Mouse (Mus musculus) hindbrain, postnatal 0 days (tissue): Measurements from ENCODE around the gene Ntm. TPM values are rescaled to one million over a fixed set of nuclear protein-coding genes. Genes with fewer than 3 reads are reported as not detected.

Experiments
- ATAC-seq: fragments of 200-750 bp; cut with Nextera tagmentation; 2 replicates; pipeline ENCODE4 v1.8.0; 2017; ENCODE audit warnings: mild to moderate bottlenecking, moderate TSS enrichment, moderate library complexity
- DNase-seq: peaks from one replicate; pipeline ENCODE4 v3.0.0-alpha.2; 2015; ENCODE audit warnings: low spot score
- H3K27ac ChIP-seq: fragments of 300-500 bp; sonication (generic); 2 replicates; pipeline ENCODE4 v1.5.1; 2014; ENCODE audit warnings: mild to moderate bottlenecking
- H3K27me3 ChIP-seq: fragments of 300-500 bp; sonication (generic); 2 replicates; pipeline ENCODE4 v1.6.1; 2014; ENCODE audit warnings: low read length, mixed read lengths; ENCODE audit not compliant: insufficient read depth
- H3K36me3 ChIP-seq: fragments of 300-500 bp; sonication (generic); 2 replicates; pipeline ENCODE4 v1.6.1; 2014; ENCODE audit warnings: low read length, mixed read lengths; ENCODE audit not compliant: insufficient read depth
- H3K4me1 ChIP-seq: fragments of 300-500 bp; sonication (generic); 2 replicates; pipeline ENCODE4 v1.6.1; 2014; ENCODE audit warnings: antibody characterized with exemption, low read length, mixed read lengths; ENCODE audit not compliant: insufficient read depth
- H3K4me2 ChIP-seq: fragments of 300-500 bp; sonication (generic); 2 replicates; pipeline ENCODE4 v1.6.1; 2014; ENCODE audit warnings: low read depth, mild to moderate bottlenecking, low read length, moderate library complexity, mixed read lengths
- H3K4me3 ChIP-seq: fragments of 300-500 bp; sonication (generic); 2 replicates; pipeline ENCODE4 v1.5.1; 2014; ENCODE audit warnings: low read length
- H3K9ac ChIP-seq: fragments of 300-500 bp; sonication (generic); replicated peaks from 2 replicates; pipeline ENCODE4 v1.6.1; 2014; ENCODE audit warnings: mild to moderate bottlenecking, low read length, moderate library complexity, mixed read lengths
- H3K9me3 ChIP-seq: fragments of 300-500 bp; sonication (generic); 2 replicates; pipeline ENCODE4 v1.6.1; 2016; ENCODE audit warnings: low read length, mixed read lengths
- CTCF ChIP-seq: IDR thresholded peaks from 2 replicates; pipeline ENCODE4 v1.5.1; 2016; ENCODE audit warnings: antibody characterized with exemption, control low read depth, low read depth
- WGBS: fragments of 180-500 bp; shearing (Covaris S2); extraction: QIAGEN DNeasy Blood & Tissue Kit; methylation state at CpG from one replicate; pipeline ENCODE4 v1.1.7; 2014; 5-methylcytosine and 5-hydroxymethylcytosine counted together
- polyA plus RNA-seq: library from polyadenylated mRNA; unstranded; fragments of >200 nt; fragmentation: Nextera tagmentation; extraction: Ambion mirVana; gene quantifications from 2 replicates; pipeline ENCODE4 v1.2.1, GENCODE M21; 2015
- total RNA-seq: library from RNA; depleted of rRNA; stranded (reverse); fragments of >200 nt; gene quantifications from 2 replicates; pipeline ENCODE4 v1.2.3, GENCODE M21; 2014

The Ntm gene
- total and polyA plus RNA-seq, 2 experiments from 2014 or later = 208 to 268 TPM

GRCm38 (mm10) chr9:29892792-29893191 is 70.1 kb downstream of the Ntm start:
- ATAC-seq = no peak
- no peak for DNase-seq
- no peak overlapping the region for H3K9ac ChIP-seq
- WGBS = 78% methylated on average over 5 of the region's 5 CpGs
- H3K4me3 ChIP-seq = no peak overlapping the region
- no peak overlapping the region for H3K27ac ChIP-seq
- no peaks in the 10 kb centered on the region for H3K27me3 ChIP-seq
- no peaks in the 10 kb centered on the region for H3K36me3 ChIP-seq
- TF ChIP-seq CTCF = no peak
- no peak overlapping the region for H3K4me2 ChIP-seq
- H3K9me3 ChIP-seq = no peaks in the 10 kb centered on the region; the same call in 1 of the 2 replicates
- peaks cover 5% of the 10 kb centered on the region for H3K4me1 ChIP-seq

- ATAC-seq (no peak), DNase-seq (no peak)
- H3K4me2 ChIP-seq = no peak overlapping the region
- 94% methylated on average over 3 of the region's 3 CpGs for WGBS
- H3K9me3 ChIP-seq = no peaks in the 10 kb centered on the region
- H3K27me3 ChIP-seq = no peaks in the 10 kb centered on the region
- TF ChIP-seq CTCF = no peak
- H3K4me1 ChIP-seq = no peaks in the 10 kb centered on the region
- H3K36me3 ChIP-seq = no peaks in the 10 kb centered on the region
- no peak overlapping the region for H3K9ac ChIP-seq
- H3K27ac ChIP-seq = no peak overlapping the region
- no peak overlapping the region for H3K4me3 ChIP-seq
Observed at GRCm38 (mm10) chr9:29888712-29889111, 74.2 kb downstream of the Ntm start.

DNA sequence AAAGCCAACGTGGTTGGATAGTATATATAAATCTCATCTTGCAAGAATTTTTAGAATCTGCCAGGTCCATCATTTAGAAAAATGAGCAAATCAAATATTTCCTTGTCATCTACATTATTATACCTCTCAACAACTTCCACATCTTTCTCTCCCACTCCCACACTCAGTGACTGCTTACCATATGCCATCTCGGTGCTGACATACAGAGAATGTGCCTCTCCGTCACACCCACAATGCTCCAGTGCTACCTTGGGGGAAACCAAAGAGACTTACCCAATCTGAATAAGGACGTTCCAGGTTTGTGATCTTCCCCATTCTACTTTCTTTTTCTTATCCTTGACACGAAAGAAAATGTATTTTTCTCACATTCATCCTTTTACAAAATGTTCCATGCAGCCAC is 75.0 kb downstream of the Ntm start:
- no peaks in the 10 kb centered on the region for H3K9me3 ChIP-seq
- no peak overlapping the region for H3K4me2 ChIP-seq
- H3K4me3 ChIP-seq = no peak overlapping the region
- no peak overlapping the region for H3K27ac ChIP-seq
- H3K4me1 ChIP-seq = no peaks in the 10 kb centered on the region
- no peaks in the 10 kb centered on the region for H3K27me3 ChIP-seq
- H3K9ac ChIP-seq = no peak overlapping the region
- no peak for ATAC-seq
- no peak for TF ChIP-seq CTCF
- DNase-seq = no peak
- WGBS = 84% methylated on average over 5 of the region's 5 CpGs
- H3K36me3 ChIP-seq = no peaks in the 10 kb centered on the region

DNA sequence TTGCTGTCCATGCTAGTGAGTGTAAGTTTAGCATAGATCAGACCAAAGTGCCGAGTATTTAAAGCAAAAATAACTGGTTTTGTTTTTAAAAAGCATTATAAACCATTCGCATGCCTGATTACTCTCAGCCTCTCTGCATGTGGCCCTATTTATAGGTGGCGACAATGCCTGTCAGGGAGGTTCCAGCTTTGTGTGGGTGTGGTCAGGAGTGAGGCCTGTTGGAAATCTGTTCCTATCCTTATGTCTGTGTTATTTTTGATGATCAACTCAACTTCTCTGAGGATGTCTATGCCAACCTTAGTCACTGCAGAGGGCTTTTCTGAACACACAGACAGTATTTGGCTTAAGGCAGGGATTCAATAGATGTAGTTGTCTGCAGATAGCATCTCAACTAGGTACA is 78.9 kb downstream of the Ntm start:
- H3K27me3 ChIP-seq = no peaks in the 10 kb centered on the region
- H3K27ac ChIP-seq = no peak overlapping the region
- no peak overlapping the region for H3K9ac ChIP-seq
- ATAC-seq = no peak
- no peaks in the 10 kb centered on the region for H3K9me3 ChIP-seq
- H3K4me3 ChIP-seq = no peak overlapping the region
- H3K36me3 ChIP-seq = no peaks in the 10 kb centered on the region
- DNase-seq = no peak
- peaks cover 7% of the 10 kb centered on the region; the same call in 1 of the 2 replicates for H3K4me1 ChIP-seq
- no peak overlapping the region for H3K4me2 ChIP-seq
- whole genome bisulfite sequencing = 74% methylated on average over 3 of the region's 3 CpGs
- TF ChIP-seq CTCF = no peak

GRCm38 (mm10) chr9:29881614-29882013 is 81.3 kb downstream of the Ntm start:
- whole genome bisulfite sequencing = 55% methylated on average over 5 of the region's 5 CpGs
- H3K4me1 ChIP-seq = peaks cover 7% of the 10 kb centered on the region; the same call in 1 of the 2 replicates
- no peak overlapping the region for H3K27ac ChIP-seq
- no peaks in the 10 kb centered on the region for H3K36me3 ChIP-seq
- ATAC-seq (no peak), DNase-seq (no peak)
- H3K9ac ChIP-seq = no peak overlapping the region
- TF ChIP-seq CTCF = no peak
- H3K9me3 ChIP-seq = no peaks in the 10 kb centered on the region
- no peak overlapping the region for H3K4me2 ChIP-seq
- H3K4me3 ChIP-seq = no peak overlapping the region
- H3K27me3 ChIP-seq = no peaks in the 10 kb centered on the region

GRCm38 (mm10) chr9:29877583-29877982 is 85.4 kb downstream of the Ntm start:
- no peak for TF ChIP-seq CTCF
- H3K4me2 ChIP-seq = no peak overlapping the region
- no peaks in the 10 kb centered on the region for H3K9me3 ChIP-seq
- ATAC-seq (no peak), DNase-seq (no peak)
- 51% methylated on average over 3 of the region's 3 CpGs for WGBS
- no peak overlapping the region for H3K4me3 ChIP-seq
- H3K27me3 ChIP-seq = no peaks in the 10 kb centered on the region
- no peak overlapping the region for H3K9ac ChIP-seq
- H3K36me3 ChIP-seq = no peaks in the 10 kb centered on the region
- no peak overlapping the region for H3K27ac ChIP-seq
- peaks cover 7% of the 10 kb centered on the region; the same call in 1 of the 2 replicates for H3K4me1 ChIP-seq

DNA sequence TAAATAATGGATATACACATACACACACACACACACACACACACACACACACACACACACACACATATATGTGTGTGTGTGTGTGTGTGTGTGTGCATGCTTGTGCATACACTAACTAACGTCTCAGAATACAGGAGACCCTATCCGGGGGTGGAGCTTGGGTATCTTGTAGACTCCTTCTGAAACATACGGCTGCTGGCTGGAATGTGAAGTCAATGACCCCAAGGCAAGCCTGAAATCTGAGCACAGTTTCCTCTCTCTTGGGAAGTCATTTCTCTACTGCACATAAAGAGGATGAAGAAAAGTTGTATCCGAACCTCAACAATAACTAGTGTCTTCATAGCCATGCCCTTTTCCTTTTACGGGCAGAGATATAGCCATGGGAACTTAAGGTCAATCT is 95.2 kb downstream of the Ntm start:
- H3K9me3 ChIP-seq = no peaks in the 10 kb centered on the region
- no peak overlapping the region for H3K4me2 ChIP-seq
- no peak overlapping the region for H3K9ac ChIP-seq
- TF ChIP-seq CTCF = no peak
- ATAC-seq (no peak), DNase-seq (no peak)
- H3K4me1 ChIP-seq = peaks cover 9% of the 10 kb centered on the region; the same call in 1 of the 2 replicates
- H3K27ac ChIP-seq = no peak overlapping the region
- H3K4me3 ChIP-seq = no peak overlapping the region
- 74% methylated on average over 5 of the region's 5 CpGs for WGBS
- H3K36me3 ChIP-seq = no peaks in the 10 kb centered on the region
- no peaks in the 10 kb centered on the region for H3K27me3 ChIP-seq
